Mouse (Mus musculus) intestine, postnatal 0 days (tissue): ENCODE data around the gene Elmod2. TPM values are rescaled to one million over a fixed set of nuclear protein-coding genes. Genes with fewer than 3 reads are reported as not detected.
A peak's percentile ranks its signal among the peaks of the same experiment; 100 is the strongest.

ENCODE experiments used
- ATAC-seq: fragments of 200-750 bp; cut with Nextera tagmentation; 2 replicates; pipeline ENCODE4 v1.8.0; 2017; ENCODE audit warnings: mild to moderate bottlenecking, moderate TSS enrichment, moderate library complexity
- H3K27ac ChIP-seq: fragments of 300-500 bp; sonication (generic); 2 replicates; pipeline ENCODE4 v1.5.1; 2014; ENCODE audit warnings: mild to moderate bottlenecking, low read depth, low read length, moderate library complexity
- H3K27me3 ChIP-seq: fragments of 300-500 bp; sonication (generic); replicated peaks from 2 replicates; pipeline ENCODE4 v1.6.1; 2014; ENCODE audit warnings: low read length, mixed read lengths; ENCODE audit not compliant: control insufficient read depth, insufficient read depth
- H3K36me3 ChIP-seq: fragments of 300-500 bp; sonication (generic); 2 replicates; pipeline ENCODE4 v1.6.1; 2014; ENCODE audit warnings: mild to moderate bottlenecking, moderate library complexity; ENCODE audit not compliant: control insufficient read depth, insufficient read depth
- H3K4me1 ChIP-seq: fragments of 300-500 bp; sonication (generic); replicated peaks from 2 replicates; pipeline ENCODE4 v1.6.1; 2014; ENCODE audit warnings: antibody characterized with exemption, low read length, mixed read lengths; ENCODE audit not compliant: control insufficient read depth, insufficient read depth
- H3K4me2 ChIP-seq: fragments of 300-500 bp; sonication (generic); replicated peaks from 2 replicates; pipeline ENCODE4 v1.6.1; 2014; ENCODE audit warnings: low read depth, mild to moderate bottlenecking, moderate library complexity
- H3K4me3 ChIP-seq: fragments of 300-500 bp; sonication (generic); 2 replicates; pipeline ENCODE4 v1.5.1; 2014; ENCODE audit warnings: low read depth, low read length
- H3K9ac ChIP-seq: fragments of 300-500 bp; sonication (generic); 2 replicates; pipeline ENCODE4 v1.6.1; 2014; ENCODE audit warnings: mild to moderate bottlenecking, low read depth, low read length
- H3K9me3 ChIP-seq: fragments of 300-500 bp; sonication (generic); 2 replicates; pipeline ENCODE4 v1.6.1; 2016; ENCODE audit warnings: mixed run types; ENCODE audit not compliant: control insufficient read depth
- CTCF ChIP-seq: sonication (generic); IDR thresholded peaks from 2 replicates; pipeline ENCODE4 v1.5.1; 2016; ENCODE audit warnings: low read depth, mild to moderate bottlenecking, control low read depth, antibody characterized with exemption, moderate library complexity
- WGBS: fragments of 180-500 bp; shearing (Covaris S2); extraction: QIAGEN DNeasy Blood & Tissue Kit; methylation state at CpG from one replicate; pipeline ENCODE4 v1.1.7; 2014; 5-methylcytosine and 5-hydroxymethylcytosine counted together
- polyA plus RNA-seq: library from polyadenylated mRNA; unstranded; fragments of >200 nt; fragmentation: Nextera tagmentation; extraction: Ambion mirVana; gene quantifications from 2 replicates; pipeline ENCODE4 v1.2.1, GENCODE M21; 2015

The Elmod2 gene
- polyA plus RNA-seq, 1 experiment from 2014 or later = 5.6 TPM

GRCm38 (mm10) chr8:83297375-83297774, 34.9 kb downstream of the Elmod2 start:
- Histone ChIP-seq H3K27me3 (no peaks in the 10 kb centered on the region), H3K4me2 (no peak overlapping the region)
- WGBS = 71% methylated on average over 4 of the region's 4 CpGs

GRCm38 (mm10) chr8:83290176-83290575, 42.1 kb downstream of the Elmod2 start, which contains the start of gene Ucp1:
Gene Ucp1, plus strand, starts transcription at chr8:83290352.
- Histone ChIP-seq H3K36me3 (no peaks in the 10 kb centered on the region), H3K9me3 (no peaks in the 10 kb centered on the region), H3K27ac (no peak within 1 kb of the TSS), H3K27me3 (peaks cover 21% of the 10 kb centered on the region; the same call in 1 of the 2 replicates), H3K9ac (no peak within 1 kb of the TSS), H3K4me2 (peak within 1 kb of the TSS; percentile 58), H3K4me1 (no peaks in the 10 kb centered on the region), H3K4me3 (peak within 1 kb of the TSS; percentile 1; the same call in 1 of the 2 replicates)
- peak; percentile 55 for TF ChIP-seq CTCF
- WGBS = 3% methylated on average over 20 of the region's 20 CpGs
- ATAC-seq = peak; percentile 54; the same call in 1 of the 2 replicates

More at GRCm38 (mm10) chr8:83297375-83297774, 34.9 kb downstream of the Elmod2 start:
- TF ChIP-seq CTCF = no peak
- H3K36me3 ChIP-seq = no peaks in the 10 kb centered on the region
- no peaks in the 10 kb centered on the region for H3K4me1 ChIP-seq
- no peak for ATAC-seq
- H3K4me3 ChIP-seq = no peak overlapping the region
- no peak overlapping the region for H3K27ac ChIP-seq
- H3K9ac ChIP-seq = no peak overlapping the region
- no peaks in the 10 kb centered on the region for H3K9me3 ChIP-seq

- Histone ChIP-seq H3K4me2 (no peak overlapping the region), H3K4me3 (no peak overlapping the region), H3K9ac (no peak overlapping the region), H3K9me3 (no peaks in the 10 kb centered on the region), H3K27ac (no peak overlapping the region), H3K36me3 (no peaks in the 10 kb centered on the region), H3K27me3 (0 out of 2 replicates have a peak, but pooled peaks cover 14% of the 10 kb centered on the region), H3K4me1 (no peaks in the 10 kb centered on the region)
- no peak for ATAC-seq
- 74% methylated on average over 8 of the region's 8 CpGs for WGBS
- TF ChIP-seq CTCF = no peak
Measured at GRCm38 (mm10) chr8:83285391-83285790, 46.9 kb downstream of the Elmod2 start.

GRCm38 (mm10) chr8:83278431-83278830, 53.9 kb downstream of the Elmod2 start:
- H3K4me3 ChIP-seq = no peak overlapping the region
- no peaks in the 10 kb centered on the region for H3K4me1 ChIP-seq
- no peak overlapping the region for H3K4me2 ChIP-seq
- 76% methylated on average over 6 of the region's 6 CpGs for WGBS
- H3K27ac ChIP-seq = no peak overlapping the region
- no peak overlapping the region for H3K9ac ChIP-seq
- no peak for ATAC-seq
- no peaks in the 10 kb centered on the region for H3K9me3 ChIP-seq
- H3K36me3 ChIP-seq = no peaks in the 10 kb centered on the region
- no peaks in the 10 kb centered on the region for H3K27me3 ChIP-seq
- no peak for TF ChIP-seq CTCF

GRCm38 (mm10) chr8:83274470-83274869, 57.8 kb downstream of the Elmod2 start:
- Histone ChIP-seq H3K4me2 (no peak overlapping the region), H3K4me3 (no peak overlapping the region), H3K4me1 (no peaks in the 10 kb centered on the region), H3K27me3 (no peaks in the 10 kb centered on the region), H3K9me3 (no peaks in the 10 kb centered on the region), H3K9ac (no peak overlapping the region), H3K27ac (no peak overlapping the region), H3K36me3 (no peaks in the 10 kb centered on the region)
- TF ChIP-seq CTCF = no peak
- WGBS = 58% methylated on average over 11 of the region's 11 CpGs
- ATAC-seq = no peak

GRCm38 (mm10) chr8:83272464-83272863, 59.8 kb downstream of the Elmod2 start:
- Histone ChIP-seq H3K36me3 (no peaks in the 10 kb centered on the region; the same call in 1 of the 2 replicates), H3K4me3 (no peak overlapping the region), H3K27ac (no peak overlapping the region), H3K4me2 (0 out of 2 replicates have a peak overlapping the region, but pooled peaks have one; percentile 32), H3K9ac (no peak overlapping the region), H3K4me1 (no peaks in the 10 kb centered on the region), H3K27me3 (no peaks in the 10 kb centered on the region), H3K9me3 (no peaks in the 10 kb centered on the region)
- ATAC-seq = peak; percentile 74
- WGBS = 37% methylated on average over 10 of the region's 10 CpGs
- TF ChIP-seq CTCF = no peak

- no peak for TF ChIP-seq CTCF
- Histone ChIP-seq H3K9me3 (no peaks in the 10 kb centered on the region), H3K4me2 (no peak overlapping the region), H3K27ac (no peak overlapping the region), H3K4me3 (no peak overlapping the region), H3K27me3 (no peaks in the 10 kb centered on the region), H3K9ac (no peak overlapping the region), H3K36me3 (no peaks in the 10 kb centered on the region; the same call in 1 of the 2 replicates), H3K4me1 (no peaks in the 10 kb centered on the region)
- 94% methylated on average over 14 of the region's 14 CpGs for WGBS
- no peak for ATAC-seq
Measured at GRCm38 (mm10) chr8:83271172-83271571, 61.1 kb downstream of the Elmod2 start.

Other genes with a start within 250 kb of the Elmod2 start
- gene Tbc1d9, start 167.1 kb downstream of the Elmod2 start, polyA plus RNA-seq = 1.7 TPM in 2 replicates
- 0.77 and 1.5 TPM in 2 replicates for gene Gm10645, start 166.3 kb downstream of the Elmod2 start, polyA plus RNA-seq
- gene Ucp1, start 42.1 kb downstream of the Elmod2 start, polyA plus RNA-seq = not detected in 2 replicates
- not detected in 2 replicates for gene Mgat4d, start 16.0 kb upstream of the Elmod2 start, polyA plus RNA-seq
- gene Clgn, start 57.4 kb upstream of the Elmod2 start, polyA plus RNA-seq = 0.13 and 0.18 TPM in 2 replicates
- gene Scoc, start 125.9 kb upstream of the Elmod2 start, polyA plus RNA-seq = 90.6 and 97.8 TPM in 2 replicates
- not detected in 2 replicates for gene Olfr370, start 203.3 kb upstream of the Elmod2 start, polyA plus RNA-seq
- gene Ndufb7, start 234.2 kb upstream of the Elmod2 start, polyA plus RNA-seq = 579 and 585 TPM in 2 replicates